Mouse (Mus musculus) layer of hippocampus, postnatal 36 days (tissue): Measurements from ENCODE around the gene Olfr177. TPM values are rescaled to one million over a fixed set of nuclear protein-coding genes. Genes with fewer than 3 reads are reported as not detected.

Source experiments
- DNase-seq, 2 experiments: peaks; one replicate each; pipeline ENCODE4 v3.0.0; 2022
- total RNA-seq, 2 experiments: library from RNA; stranded (reverse); gene quantifications; 2 replicates each; pipeline ENCODE4 v1.2.3; 2021

Olfr177 gene
- not detected for total RNA-seq

DNA sequence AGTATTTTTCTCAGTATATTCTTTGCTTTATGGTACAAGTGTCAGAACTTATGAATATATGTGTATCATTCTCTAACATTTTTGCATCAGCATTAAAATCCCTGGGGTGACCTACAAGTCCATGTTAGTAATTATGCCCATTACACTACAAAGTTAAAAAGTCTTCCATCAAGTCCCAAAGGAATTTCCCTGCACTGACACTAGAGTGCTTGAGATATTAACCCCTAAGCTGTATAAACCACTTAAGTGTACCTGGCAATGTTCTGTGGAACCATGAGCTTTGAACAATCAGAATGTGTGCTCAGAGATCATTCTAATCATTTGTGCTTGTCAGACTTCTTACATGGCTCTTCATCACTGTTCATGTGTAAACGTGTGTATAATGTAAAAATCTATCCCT, at the start of gene Olfr177:
Gene Olfr177 (minus strand): TSS at position 101 of the 400 bp plus-strand sequence.
- DNase-seq: no peak

DNA sequence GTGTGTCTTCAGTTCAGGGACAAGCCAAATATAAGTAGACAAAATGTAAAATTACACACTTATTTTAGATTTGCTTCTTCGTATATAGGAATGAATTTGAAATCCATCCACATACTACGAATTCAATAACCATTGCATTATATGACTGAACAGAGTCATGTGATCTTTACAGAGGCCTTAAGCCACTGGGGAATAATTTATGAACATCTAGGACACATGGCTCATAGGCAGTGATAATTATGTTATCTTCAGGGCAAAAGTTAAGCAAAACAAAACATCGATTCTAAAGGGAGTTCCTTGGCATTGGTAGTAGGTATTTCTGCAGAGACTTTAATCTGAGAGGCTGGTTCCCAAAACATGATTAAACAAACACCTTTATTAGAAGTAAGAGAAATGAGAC, 17.4 kb upstream of the Olfr177 start, which contains the start of gene Olfr178:
Gene Olfr178 (minus strand): TSS at position 101 of the 400 bp plus-strand sequence.
- DNase-seq: no peak

DNA sequence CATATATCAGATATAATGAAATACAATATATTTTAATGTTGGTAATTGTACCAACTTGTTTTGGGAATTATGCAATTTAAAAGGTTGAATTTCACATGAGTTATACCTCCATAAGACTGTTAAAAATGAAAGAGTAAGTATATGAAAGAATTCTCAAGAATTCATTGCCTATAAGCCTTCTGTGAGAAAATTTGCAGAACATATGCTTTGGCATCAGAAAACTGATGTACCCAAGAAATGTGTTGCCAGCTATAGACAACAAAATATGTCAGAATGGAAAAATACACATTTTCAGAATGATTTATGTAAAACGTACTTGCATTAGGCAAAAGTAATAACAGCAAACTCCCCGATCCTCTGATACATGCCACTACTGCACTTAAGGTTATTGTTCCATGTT, 9.8 kb upstream of the Olfr177 start:
- DNase-seq: no peak

- DNase-seq: no peak
Observed at GRCm38 (mm10) chr16:58861479-58861878, 13.1 kb downstream of the Olfr177 start.

DNA sequence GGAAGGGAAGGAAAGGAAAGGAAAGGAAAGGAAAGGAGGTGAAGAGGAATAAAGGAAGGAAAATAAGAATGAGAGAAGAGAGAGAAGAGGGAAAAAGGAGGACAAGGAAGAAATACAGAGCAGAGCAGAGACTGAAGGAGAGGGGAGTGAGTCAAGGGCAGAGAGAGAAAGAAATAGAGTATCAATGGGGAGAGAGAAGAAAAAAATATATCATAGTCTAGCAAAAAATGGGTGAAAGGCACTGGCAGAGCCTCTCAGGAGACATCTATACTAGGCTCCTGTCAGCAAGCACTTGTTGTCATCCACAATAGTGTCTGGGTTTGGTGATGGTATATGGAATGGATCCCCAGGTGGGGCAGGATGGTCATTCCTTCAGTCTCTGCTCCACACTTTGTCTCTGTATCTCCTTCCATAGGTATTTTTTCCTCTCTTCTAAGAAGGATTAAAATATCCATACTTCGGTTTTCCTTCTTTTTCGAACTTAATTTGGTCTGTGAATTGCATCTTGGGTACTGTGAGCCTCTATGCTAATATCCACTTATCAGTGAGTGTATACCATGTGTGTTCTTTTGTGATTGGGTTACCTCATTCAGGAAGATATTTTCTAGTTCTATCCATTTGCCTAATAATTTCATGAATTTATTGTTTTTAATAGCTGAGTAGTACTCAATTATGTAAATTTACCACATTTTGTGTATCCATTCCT, 14.4 kb downstream of the Olfr177 start:
- DNase-seq: no peak

- DNase-seq: no peak
Observed at GRCm38 (mm10) chr16:58826732-58827319, 47.7 kb downstream of the Olfr177 start, which contains the start of gene Olfr175-ps1. Gene Olfr175-ps1, minus strand, starts transcription at chr16:58826782.

Other genes with a start within 250 kb of the Olfr177 start
- not detected for gene E330017A01Rik, start 236.0 kb downstream of the Olfr177 start, total RNA-seq
- 10 to 100 TPM; 52.3 to 53.8 TPM for gene Cpox, start 204.5 kb downstream of the Olfr177 start, total RNA-seq
- not detected for gene Gpr15, start 155.7 kb downstream of the Olfr177 start, total RNA-seq
- gene Cldnd1, start 146.9 kb downstream of the Olfr177 start, total RNA-seq: 10 to 100 TPM; 80.2 to 87.5 TPM
- not detected for gene Olfr172, start 111.6 kb downstream of the Olfr177 start, total RNA-seq
- gene Olfr173, start 74.5 kb downstream of the Olfr177 start, total RNA-seq: not detected
- not detected for gene Olfr175-ps1, start 48.0 kb downstream of the Olfr177 start, total RNA-seq
- not detected for gene Olfr178, start 17.3 kb upstream of the Olfr177 start, total RNA-seq
- not detected for gene Olfr181, start 54.0 kb upstream of the Olfr177 start, total RNA-seq
- not detected for gene Olfr180, start 54.6 kb upstream of the Olfr177 start, total RNA-seq
- not detected for gene Olfr183, start 120.6 kb upstream of the Olfr177 start, total RNA-seq
- not detected for gene Olfr186, start 155.5 kb upstream of the Olfr177 start, total RNA-seq
- gene Olfr187, start 165.0 kb upstream of the Olfr177 start, total RNA-seq: not detected
- not detected for gene Olfr190, start 203.2 kb upstream of the Olfr177 start, total RNA-seq
- not detected for gene Olfr191, start 215.1 kb upstream of the Olfr177 start, total RNA-seq
- gene Olfr193, start 237.1 kb upstream of the Olfr177 start, total RNA-seq: not detected
- not detected for gene Olfr194, start 246.3 kb upstream of the Olfr177 start, total RNA-seq